Mouse (Mus musculus): ENCODE measurements at regions not wholly inside any gene's neighbourhood (a gene's known extent, or its start where the extent isn't known, plus 50 kb on each side); places are given as distances from the start of the nearest gene placed in this dataset.
"Not testable (repeated sequence)": the region's sequence is repeated elsewhere in the genome, so short reads cannot be mapped to it uniquely, and the experiment has no call there.

- intact Hi-C loops (cut with DNase I): loop anchor here (10.0 kb wide), 1 partner anchor 422 kb away; no protein-coding TSS in a partner anchor
- DNase-seq (ENCODE audit: extremely low spot score in 1 of 2, low spot score in 2 of 2): no peak
Measured at GRCm38 (mm10) chr5:39212550-39212949, 335.9 kb upstream of the Clnk start.

- intact Hi-C loops (cut with DNase I): no loop called here
- DNase-seq (ENCODE audit: extremely low spot score in 1 of 2, low spot score in 2 of 2): no peak
Measured at GRCm38 (mm10) chr5:39198856-39199255, 322.2 kb upstream of the Clnk start.

- DNase-seq (ENCODE audit: extremely low spot score in 1 of 2, low spot score in 2 of 2); intact Hi-C loops (cut with DNase I): not testable (repeated sequence)
Measured at GRCm38 (mm10) chr5:39191153-39191552, 314.5 kb upstream of the Clnk start.

- intact Hi-C loops (cut with DNase I): no loop called here
- DNase-seq (ENCODE audit: extremely low spot score in 1 of 2, low spot score in 2 of 2): no peak
Measured at GRCm38 (mm10) chr5:39181616-39182402, 305.2 kb upstream of the Clnk start.

- intact Hi-C loops (cut with DNase I): no loop called here
- DNase-seq (ENCODE audit: extremely low spot score in 1 of 2, low spot score in 2 of 2): no peak
Measured at GRCm38 (mm10) chr5:39181028-39181427, 304.4 kb upstream of the Clnk start.

- no peak for DNase-seq (ENCODE audit: extremely low spot score in 1 of 2, low spot score in 2 of 2)
- intact Hi-C loops (cut with DNase I): no loop called here
Measured at GRCm38 (mm10) chr5:39177891-39178290, 301.3 kb upstream of the Clnk start.

- intact Hi-C loops (cut with DNase I): no loop called here
- DNase-seq (ENCODE audit: extremely low spot score in 1 of 2, low spot score in 2 of 2): peak in 1 of 2 experiments; percentile 26
Measured at GRCm38 (mm10) chr5:39176906-39177305, 300.3 kb upstream of the Clnk start.

GRCm38 (mm10) chr5:39173491-39173890 is 296.9 kb upstream of the Clnk start:
- intact Hi-C loops (cut with DNase I): no loop called here
- DNase-seq (ENCODE audit: extremely low spot score in 1 of 2, low spot score in 2 of 2): no peak

GRCm38 (mm10) chr5:39159651-39160050 is 283.0 kb upstream of the Clnk start:
- DNase-seq (ENCODE audit: extremely low spot score in 1 of 2, low spot score in 2 of 2): no peak
- intact Hi-C loops (cut with DNase I): no loop called here

- no peak for DNase-seq (ENCODE audit: extremely low spot score in 1 of 2, low spot score in 2 of 2)
- intact Hi-C loops (cut with DNase I): no loop called here
Measured at GRCm38 (mm10) chr5:39155763-39156162, 279.2 kb upstream of the Clnk start.

GRCm38 (mm10) chr5:39153291-39153794 is 276.7 kb upstream of the Clnk start:
- DNase-seq (ENCODE audit: extremely low spot score in 1 of 2, low spot score in 2 of 2): no peak
- intact Hi-C loops (cut with DNase I): no loop called here

- intact Hi-C loops (cut with DNase I): no loop called here
- DNase-seq (ENCODE audit: extremely low spot score in 1 of 2, low spot score in 2 of 2): no peak
Measured at GRCm38 (mm10) chr5:39151917-39152316, 275.3 kb upstream of the Clnk start.

GRCm38 (mm10) chr5:39150891-39151290 is 274.3 kb upstream of the Clnk start:
- DNase-seq (ENCODE audit: extremely low spot score in 1 of 2, low spot score in 2 of 2): no peak
- intact Hi-C loops (cut with DNase I): no loop called here

- no peak for DNase-seq (ENCODE audit: extremely low spot score in 1 of 2, low spot score in 2 of 2)
- intact Hi-C loops (cut with DNase I): no loop called here
Measured at GRCm38 (mm10) chr5:39145658-39146057, 269.0 kb upstream of the Clnk start.

- intact Hi-C loops (cut with DNase I): no loop called here
- DNase-seq (ENCODE audit: extremely low spot score in 1 of 2, low spot score in 2 of 2): no peak
Measured at GRCm38 (mm10) chr5:39144225-39144624, 267.6 kb upstream of the Clnk start.

GRCm38 (mm10) chr5:39143648-39144047 is 267.0 kb upstream of the Clnk start:
- intact Hi-C loops (cut with DNase I): no loop called here

GRCm38 (mm10) chr5:39138375-39138774 is 261.8 kb upstream of the Clnk start:
- intact Hi-C loops (cut with DNase I): no loop called here

More at GRCm38 (mm10) chr5:39143648-39144047, 267.0 kb upstream of the Clnk start:
- DNase-seq (ENCODE audit: extremely low spot score in 1 of 2, low spot score in 2 of 2): no peak

GRCm38 (mm10) chr5:39128931-39129330 is 252.3 kb upstream of the Clnk start:
- no peak for DNase-seq (ENCODE audit: extremely low spot score in 1 of 2, low spot score in 2 of 2)
- intact Hi-C loops (cut with DNase I): no loop called here

More at GRCm38 (mm10) chr5:39138375-39138774, 261.8 kb upstream of the Clnk start:
- DNase-seq (ENCODE audit: extremely low spot score in 1 of 2, low spot score in 2 of 2): no peak

- DNase-seq (ENCODE audit: extremely low spot score in 1 of 2, low spot score in 2 of 2): no peak
- intact Hi-C loops (cut with DNase I): no loop called here
Measured at GRCm38 (mm10) chr5:39126833-39127232, 250.2 kb upstream of the Clnk start.

GRCm38 (mm10) chr5:39126270-39126691 is 249.7 kb upstream of the Clnk start:
- intact Hi-C loops (cut with DNase I): no loop called here
- peak in 1 of 2 experiments; percentile 29 for DNase-seq (ENCODE audit: extremely low spot score in 1 of 2, low spot score in 2 of 2)
